Mouse (Mus musculus) heart, adult 2 months (tissue): ENCODE results near the gene Zfand6.

Source experiments
- CTCF ChIP-seq: fragments of 200-600 bp; IDR thresholded peaks from 2 replicates; pipeline ENCODE4 v1.8.1; 2022; ENCODE audit warnings: antibody characterized with exemption, mild to moderate bottlenecking, moderate library complexity
- EP300 ChIP-seq: fragments of 200-500 bp; IDR thresholded peaks from 2 replicates; pipeline ENCODE4 v1.6.1; 2011; ENCODE audit warnings: low read depth, low read length, control low read depth; ENCODE audit not compliant: insufficient read depth
- POLR2A ChIP-seq: fragments of 200-500 bp; IDR thresholded peaks from 2 replicates; pipeline ENCODE4 v1.6.1; 2011; ENCODE audit warnings: mild to moderate bottlenecking, low read depth, low read length, control low read depth; ENCODE audit not compliant: insufficient read depth

DNA sequence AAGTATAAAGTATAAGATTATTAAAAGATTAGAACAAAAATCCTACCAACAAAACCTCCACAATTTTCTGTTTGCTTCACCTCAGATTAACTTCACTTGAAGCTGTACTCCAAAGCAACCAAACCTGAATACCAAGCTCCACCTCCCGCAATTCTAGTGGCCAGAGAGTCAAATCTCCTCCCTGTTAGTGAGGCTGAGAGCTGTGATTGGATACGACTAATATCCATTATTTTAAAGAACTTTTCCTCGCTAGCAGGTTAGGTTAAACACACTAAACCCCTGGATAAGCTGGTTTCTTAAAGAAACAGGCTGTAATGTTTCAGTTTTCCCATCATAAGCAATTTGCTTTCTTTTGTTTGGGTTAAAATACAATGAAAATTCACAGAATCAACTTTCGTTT is 10.5 kb downstream of the Zfand6 start:
- TF ChIP-seq CTCF, result no peak
- 0 out of 2 replicates have a peak, but pooled peaks have one; percentile 28 for TF ChIP-seq POLR2A
- no peak for TF ChIP-seq EP300
